ENCODE assay signal across 11 mouse cellular contexts in genomic region chr3:147749939-147750841, GRCm38 (mm10).
DNase-seq lines count a peak whose midpoint lies in the region; ATAC-seq and TF ChIP-seq lines count a peak whose summit lies in the region.
"Had no signal": no experiment of that assay in that cellular context is flagged by ENCODE, and none has a peak within 500 bp of the region (broad histone marks: within the 10 kb centered on the region; RNA-seq: fewer than 3 reads in every experiment).

No protein-coding gene starts in this region.

- H3K27me3 ChIP-seq in heart, embryonic 16.5 days (ENCODE audit: control insufficient read depth, insufficient read depth, low read length): no peaks in the 10 kb centered on the region
- H3K27me3 ChIP-seq in heart, embryonic 11.5 days (ENCODE audit: control insufficient read depth, insufficient read depth, low read length): no peaks in the 10 kb centered on the region
- H3K27me3 ChIP-seq in lung, embryonic 16.5 days (ENCODE audit: control insufficient read depth, insufficient read depth, low read depth, low read length): no peaks in the 10 kb centered on the region
- H3K27me3 ChIP-seq in forebrain, embryonic 12.5 days: no peaks in the 10 kb centered on the region
- H3K27me3 ChIP-seq in midbrain, embryonic 16.5 days (ENCODE audit: control insufficient read depth, insufficient read depth, low read depth, low read length): no peaks in the 10 kb centered on the region
- H3K27me3 ChIP-seq: neural tube, embryonic 13.5 days had no signal

- peak; percentile 14 for ATAC-seq in heart, embryonic 16.5 days (replicated peaks; ENCODE audit: extremely low read depth, insufficient read depth, low FRiP score)
- ATAC-seq in heart, embryonic 11.5 days (replicated peaks; ENCODE audit: insufficient number of reproducible peaks, low FRiP score, low TSS enrichment): no peak
- ATAC-seq in lung, embryonic 16.5 days (ENCODE audit: low read depth): peak; percentile 87
- peak; percentile 69; the same call in 1 of the 2 replicates for ATAC-seq in forebrain, embryonic 12.5 days (ENCODE audit: low FRiP score)
- no peak for ATAC-seq in midbrain, embryonic 16.5 days
- ATAC-seq: inflammation-experienced regulatory T-cells, adult 6 months had no signal

- H3K27ac ChIP-seq in heart, embryonic 16.5 days (ENCODE audit: low read length): 0 out of 2 replicates have a peak overlapping the region, but pooled peaks have one; percentile 12
- no peak overlapping the region for H3K27ac ChIP-seq in heart, embryonic 11.5 days (ENCODE audit: low read depth, low read length)
- peak overlapping the region; percentile 16; the same call in 1 of the 2 replicates for H3K27ac ChIP-seq in lung, embryonic 16.5 days (ENCODE audit: low read length)
- peak overlapping the region; percentile 42; the same call in 1 of the 2 replicates for H3K27ac ChIP-seq in forebrain, embryonic 12.5 days
- H3K27ac ChIP-seq in midbrain, embryonic 16.5 days (ENCODE audit: low read length): no peak overlapping the region
- H3K27ac ChIP-seq: neural tube, embryonic 13.5 days had no signal

- no peak for TF ChIP-seq POLR2A in lung, adult 2 months (IDR thresholded peaks at IDR 0.05; ENCODE audit: borderline replicate concordance, extremely low read depth, low read depth, low read length)

- no peak for DNase-seq in lung, adult 2 months
- DNase-seq in left cerebral cortex, adult 8-10 months (ENCODE audit: low spot score in 2 of 2): no peak
- no peak for DNase-seq in frontal cortex, postnatal 10 days (ENCODE audit: low spot score in 2 of 2)
- DNase-seq: layer of hippocampus, postnatal 36 days had no signal

- no peak overlapping the region for H3K4me3 ChIP-seq in heart, embryonic 16.5 days (ENCODE audit: low read length)
- H3K4me3 ChIP-seq in heart, embryonic 11.5 days (ENCODE audit: low read depth, low read length): no peak overlapping the region
- no peak overlapping the region for H3K4me3 ChIP-seq in lung, embryonic 16.5 days (ENCODE audit: low read length)
- no peak overlapping the region for H3K4me3 ChIP-seq in lung, adult 2 months (replicated peaks; ENCODE audit: extremely low read depth, low read depth, low read length)
- H3K4me3 ChIP-seq in forebrain, embryonic 12.5 days (replicated peaks): no peak overlapping the region
- H3K4me3 ChIP-seq in midbrain, embryonic 16.5 days (ENCODE audit: low read depth, low read length): no peak overlapping the region
- H3K4me3 ChIP-seq: neural tube, embryonic 13.5 days had no signal

- 64% methylated on average over 12 of the region's 12 CpGs for WGBS in heart, embryonic 16.5 days
- 78% methylated on average over 12 of the region's 12 CpGs for WGBS in heart, embryonic 11.5 days (ENCODE audit: insufficient replicate concordance)
- WGBS in lung, embryonic 16.5 days: 57% methylated on average over 12 of the region's 12 CpGs
- 60% methylated on average over 12 of the region's 12 CpGs for WGBS in lung, adult 2 months
- 21% methylated on average over 12 of the region's 12 CpGs for WGBS in forebrain, embryonic 12.5 days
- WGBS in midbrain, embryonic 16.5 days: 34% methylated on average over 12 of the region's 12 CpGs

- H3K9ac ChIP-seq in heart, embryonic 16.5 days (ENCODE audit: low read length): no peak overlapping the region
- H3K9ac ChIP-seq in heart, embryonic 11.5 days (ENCODE audit: low read depth, low read length): no peak overlapping the region
- H3K9ac ChIP-seq in lung, embryonic 16.5 days (ENCODE audit: low read length): no peak overlapping the region
- H3K9ac ChIP-seq in forebrain, embryonic 12.5 days: no peak overlapping the region
- H3K9ac ChIP-seq in midbrain, embryonic 16.5 days (ENCODE audit: low read depth, low read length): no peak overlapping the region
- H3K9ac ChIP-seq: neural tube, embryonic 13.5 days had no signal

- no peaks in the 10 kb centered on the region for H3K36me3 ChIP-seq in heart, embryonic 16.5 days (ENCODE audit: control insufficient read depth, insufficient read depth)
- H3K36me3 ChIP-seq in heart, embryonic 11.5 days (ENCODE audit: control insufficient read depth, insufficient read depth, low read length): no peaks in the 10 kb centered on the region
- H3K36me3 ChIP-seq in lung, embryonic 16.5 days (ENCODE audit: control insufficient read depth, insufficient read depth, low read length): no peaks in the 10 kb centered on the region
- no peaks in the 10 kb centered on the region for H3K36me3 ChIP-seq in forebrain, embryonic 12.5 days (replicated peaks)
- H3K36me3 ChIP-seq in midbrain, embryonic 16.5 days (ENCODE audit: control insufficient read depth, insufficient read depth, low read length): no peaks in the 10 kb centered on the region
- H3K36me3 ChIP-seq: neural tube, embryonic 13.5 days had no signal

- no peaks in the 10 kb centered on the region for H3K4me1 ChIP-seq in heart, embryonic 16.5 days (ENCODE audit: control insufficient read depth, insufficient read depth, low read length)
- no peaks in the 10 kb centered on the region for H3K4me1 ChIP-seq in heart, embryonic 11.5 days (ENCODE audit: control insufficient read depth, insufficient read depth, low read length)
- no peaks in the 10 kb centered on the region for H3K4me1 ChIP-seq in lung, embryonic 16.5 days (replicated peaks; ENCODE audit: control insufficient read depth, insufficient read depth, low read length)
- H3K4me1 ChIP-seq in lung, adult 2 months (ENCODE audit: control insufficient read depth, insufficient read depth, low read length): no peaks in the 10 kb centered on the region
- H3K4me1 ChIP-seq in forebrain, embryonic 12.5 days: peaks cover 7% of the 10 kb centered on the region
- H3K4me1 ChIP-seq in midbrain, embryonic 16.5 days (ENCODE audit: control insufficient read depth, insufficient read depth, low read length): peaks cover 4% of the 10 kb centered on the region; the same call in 1 of the 2 replicates

- H3K9me3 ChIP-seq in heart, embryonic 16.5 days (replicated peaks; ENCODE audit: control insufficient read depth, low read length): no peaks in the 10 kb centered on the region
- no peaks in the 10 kb centered on the region for H3K9me3 ChIP-seq in heart, embryonic 11.5 days (replicated peaks; ENCODE audit: control insufficient read depth, low read length)
- no peaks in the 10 kb centered on the region for H3K9me3 ChIP-seq in lung, embryonic 16.5 days (ENCODE audit: control insufficient read depth, low read length)
- H3K9me3 ChIP-seq in forebrain, embryonic 12.5 days: no peaks in the 10 kb centered on the region
- no peaks in the 10 kb centered on the region for H3K9me3 ChIP-seq in midbrain, embryonic 16.5 days (replicated peaks; ENCODE audit: control insufficient read depth, low read length, poor library complexity, severe bottlenecking)
- H3K9me3 ChIP-seq: neural tube, embryonic 13.5 days had no signal

- TF ChIP-seq CTCF in lung, adult 2 months (IDR thresholded peaks at IDR 0.05; ENCODE audit: insufficient read depth, low read length): no peak

- peak overlapping the region; percentile 7; the same call in 1 of the 2 replicates for H3K4me2 ChIP-seq in heart, embryonic 16.5 days (ENCODE audit: low read depth, low read length)
- H3K4me2 ChIP-seq in heart, embryonic 11.5 days: no peak overlapping the region
- H3K4me2 ChIP-seq in lung, embryonic 16.5 days (ENCODE audit: low read depth, low read length): no peak overlapping the region
- H3K4me2 ChIP-seq in forebrain, embryonic 12.5 days: peak overlapping the region; percentile 10
- peak overlapping the region; percentile 4; the same call in 1 of the 2 replicates for H3K4me2 ChIP-seq in midbrain, embryonic 16.5 days (ENCODE audit: low read length)
- H3K4me2 ChIP-seq: neural tube, embryonic 13.5 days had no signal

Comparison
In these comparisons a context has a peak if more than half of its experiments do, and no peak if none do; other contexts are left out.
1. ATAC-seq: peak in heart, embryonic 16.5 days (single experiment), lung, embryonic 16.5 days (single experiment) and forebrain, embryonic 12.5 days (single experiment); none in heart, embryonic 11.5 days (single experiment) and midbrain, embryonic 16.5 days (single experiment).
2. H3K27ac ChIP-seq: peak in heart, embryonic 16.5 days (single experiment), lung, embryonic 16.5 days (single experiment) and forebrain, embryonic 12.5 days (single experiment); none in heart, embryonic 11.5 days (single experiment) and midbrain, embryonic 16.5 days (single experiment).
3. H3K4me2 ChIP-seq: peak in heart, embryonic 16.5 days (single experiment), forebrain, embryonic 12.5 days (single experiment) and midbrain, embryonic 16.5 days (single experiment); none in heart, embryonic 11.5 days (single experiment) and lung, embryonic 16.5 days (single experiment).